Mouse (Mus musculus) ES-Bruce4 (cell line): ENCODE results near the gene Selenow. TPM values are rescaled to one million over a fixed set of nuclear protein-coding genes. Genes with fewer than 3 reads are reported as not detected.

ENCODE experiments used
- H3K27ac ChIP-seq: 2 replicates; pipeline ENCODE4 v1.5.1; 2012; ENCODE audit warnings: low read length, inconsistent platforms; ENCODE audit not compliant: insufficient read depth
- H3K27me3 ChIP-seq: 2 replicates; pipeline ENCODE4 v1.6.1; 2012; ENCODE audit warnings: mild to moderate bottlenecking, low read length, inconsistent platforms; ENCODE audit not compliant: control insufficient read depth, poor library complexity, insufficient read depth, severe bottlenecking
- H3K36me3 ChIP-seq: 2 replicates; pipeline ENCODE4 v1.6.1; 2012; ENCODE audit warnings: inconsistent platforms, mild to moderate bottlenecking, low read length, moderate library complexity; ENCODE audit not compliant: control insufficient read depth, poor library complexity, insufficient read depth, severe bottlenecking
- H3K4me1 ChIP-seq: one replicate; pipeline ENCODE4 v1.8.1; 2011; ENCODE audit warnings: low read length; ENCODE audit not compliant: control insufficient read depth, insufficient read depth
- H3K4me3 ChIP-seq: 2 replicates; pipeline ENCODE4 v1.5.1; 2011; ENCODE audit warnings: low read depth, mild to moderate bottlenecking, low read length
- H3K9ac ChIP-seq: 2 replicates; pipeline ENCODE4 v1.6.1; 2012; ENCODE audit warnings: low read depth, mild to moderate bottlenecking, inconsistent platforms; ENCODE audit not compliant: poor library complexity, severe bottlenecking
- H3K9me3 ChIP-seq: replicated peaks from 2 replicates; pipeline ENCODE4 v1.6.1; 2012; ENCODE audit warnings: mild to moderate bottlenecking, low read length, inconsistent platforms; ENCODE audit not compliant: control insufficient read depth, poor library complexity, insufficient read depth, severe bottlenecking
- CTCF ChIP-seq: IDR thresholded peaks from one replicate; pipeline ENCODE4 v1.8.1; 2011; ENCODE audit warnings: low read depth, low read length
- EP300 ChIP-seq: IDR thresholded peaks from 2 replicates; pipeline ENCODE4 v1.6.1; 2011; ENCODE audit warnings: low read depth, low read length; ENCODE audit not compliant: insufficient read depth
- POLR2A ChIP-seq: IDR thresholded peaks from one replicate; pipeline ENCODE4 v1.8.1; 2011; ENCODE audit warnings: low read length; ENCODE audit not compliant: insufficient read depth
- polyA plus RNA-seq: library from polyadenylated mRNA; stranded (reverse); fragments of >200 nt; gene quantifications from 2 replicates; pipeline ENCODE4 v1.2.4, GENCODE M21; 2011; ENCODE audit warnings: low read depth; ENCODE audit not compliant: missing spikeins, insufficient read depth, insufficient read length

Gene Selenow
- polyA plus RNA-seq, 1 experiment: 93.1 TPM

DNA sequence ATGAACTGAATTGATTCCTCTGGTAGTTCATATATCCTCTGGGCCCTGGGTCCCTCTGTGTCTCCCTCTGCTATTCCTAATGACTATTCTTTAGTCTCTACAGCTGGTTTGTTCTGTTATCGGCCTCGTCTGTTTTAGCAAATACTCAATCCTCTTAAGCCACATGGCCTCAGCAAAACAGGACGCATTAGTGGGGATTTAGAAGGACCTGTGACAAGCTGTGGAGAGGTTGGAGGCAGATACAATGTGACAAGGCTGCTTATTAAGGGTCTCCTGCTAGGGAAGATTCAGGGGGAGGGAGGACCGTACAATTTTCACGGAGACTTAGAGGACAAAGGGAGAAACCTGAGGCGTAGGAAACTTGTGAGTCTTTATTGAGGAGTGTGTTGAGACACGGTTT is 16.3 kb downstream of the Selenow start:
- no peak overlapping the region for H3K4me3 ChIP-seq
- no peak overlapping the region for H3K9ac ChIP-seq
- 0 out of 2 replicates have a peak, but pooled peaks cover 2% of the 10 kb centered on the region for H3K9me3 ChIP-seq
- H3K36me3 ChIP-seq: no peaks in the 10 kb centered on the region
- H3K4me1 ChIP-seq: no peaks in the 10 kb centered on the region
- H3K27ac ChIP-seq: no peak overlapping the region
- H3K27me3 ChIP-seq: no peaks in the 10 kb centered on the region
- TF ChIP-seq POLR2A (no peak), CTCF (no peak), EP300 (no peak)

DNA sequence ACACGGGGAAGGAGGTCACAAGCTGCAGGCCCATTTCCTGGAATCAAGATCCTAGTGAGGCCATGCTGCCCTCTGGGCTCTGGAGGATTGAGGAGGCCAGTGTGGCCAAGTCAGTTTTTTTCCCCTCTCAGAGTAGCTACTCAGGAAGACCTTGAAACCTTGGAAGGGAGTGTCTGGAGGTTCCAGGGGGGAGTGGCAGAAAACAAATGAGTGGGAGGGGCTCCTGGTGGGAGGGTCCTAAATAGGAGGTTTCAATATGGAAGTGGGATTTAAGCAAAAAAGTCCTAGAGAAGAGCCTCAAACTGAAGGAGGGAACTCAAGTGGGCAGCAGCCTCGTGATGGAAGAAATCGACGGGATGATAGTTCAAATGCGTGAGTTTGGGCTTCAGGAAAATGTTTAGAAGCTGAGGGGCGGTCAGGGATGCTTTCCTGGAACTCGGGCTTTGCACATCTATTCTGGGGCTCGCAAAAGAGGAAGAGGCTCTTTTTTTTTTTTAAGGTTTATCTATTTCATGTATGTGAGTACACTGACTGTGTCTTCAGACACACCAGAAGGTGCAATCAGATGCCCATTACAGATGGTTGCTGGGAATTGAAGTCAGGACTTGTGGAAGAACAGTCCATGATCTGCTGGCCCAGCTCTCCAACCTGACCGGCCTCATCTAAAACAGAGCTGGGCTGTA is 20.7 kb downstream of the Selenow start:
- Histone ChIP-seq H3K4me1 (no peaks in the 10 kb centered on the region), H3K27me3 (no peaks in the 10 kb centered on the region; the same call in 1 of the 2 replicates), H3K4me3 (no peak overlapping the region), H3K27ac (no peak overlapping the region), H3K36me3 (no peaks in the 10 kb centered on the region), H3K9me3 (0 out of 2 replicates have a peak, but pooled peaks cover 2% of the 10 kb centered on the region), H3K9ac (no peak overlapping the region)
- TF ChIP-seq EP300: no peak
- no peak for TF ChIP-seq CTCF
- no peak for TF ChIP-seq POLR2A

DNA sequence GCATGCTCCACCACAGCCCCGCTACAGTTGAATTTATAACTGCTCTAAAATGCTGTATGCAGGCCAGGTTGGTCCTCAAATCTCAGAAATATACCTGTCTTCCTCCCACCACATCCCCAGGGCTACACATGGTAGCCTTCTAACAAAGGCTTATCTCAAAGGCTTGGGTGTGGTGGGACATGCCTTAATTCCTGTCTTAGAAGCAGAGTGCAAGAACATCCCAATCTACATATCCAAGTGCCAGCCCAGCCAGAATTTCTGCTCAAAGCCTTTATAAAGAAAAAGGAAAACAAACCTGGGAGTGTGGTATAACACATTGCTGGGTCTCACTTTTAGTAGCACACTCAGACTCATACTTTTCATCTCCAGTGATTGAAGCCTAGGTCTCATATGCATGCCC is 28.0 kb downstream of the Selenow start:
- no peaks in the 10 kb centered on the region; the same call in 1 of the 2 replicates for H3K27me3 ChIP-seq
- TF ChIP-seq POLR2A: no peak
- TF ChIP-seq CTCF: no peak
- TF ChIP-seq EP300: no peak
- H3K9me3 ChIP-seq: no peaks in the 10 kb centered on the region
- no peaks in the 10 kb centered on the region for H3K36me3 ChIP-seq
- no peak overlapping the region for H3K27ac ChIP-seq
- no peaks in the 10 kb centered on the region for H3K4me1 ChIP-seq
- no peak overlapping the region for H3K9ac ChIP-seq
- no peak overlapping the region for H3K4me3 ChIP-seq

DNA sequence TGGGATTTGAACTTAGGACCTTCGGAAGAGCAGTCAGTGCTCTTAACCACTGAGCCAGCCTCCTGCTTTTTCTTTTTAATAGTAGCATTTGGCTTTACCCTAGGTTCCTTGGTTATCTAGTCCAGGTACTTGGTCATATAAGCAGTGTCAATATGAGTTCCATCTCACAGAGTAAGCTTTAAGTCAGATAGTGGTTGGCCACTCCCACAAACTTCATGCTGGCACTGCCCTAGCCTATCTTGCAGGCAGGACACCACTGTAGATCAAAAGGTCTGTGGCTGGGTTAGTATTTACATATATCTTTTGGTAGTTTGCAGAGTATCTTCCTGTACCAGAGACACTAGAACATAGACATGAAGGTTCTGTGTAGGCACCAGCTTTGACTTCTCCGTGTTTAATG is 38.1 kb downstream of the Selenow start:
- Histone ChIP-seq H3K27ac (no peak overlapping the region), H3K27me3 (no peaks in the 10 kb centered on the region), H3K9ac (no peak overlapping the region), H3K4me1 (peaks cover 2% of the 10 kb centered on the region), H3K9me3 (no peaks in the 10 kb centered on the region), H3K4me3 (no peak overlapping the region), H3K36me3 (no peaks in the 10 kb centered on the region)
- TF ChIP-seq POLR2A (no peak), CTCF (no peak), EP300 (no peak)

DNA sequence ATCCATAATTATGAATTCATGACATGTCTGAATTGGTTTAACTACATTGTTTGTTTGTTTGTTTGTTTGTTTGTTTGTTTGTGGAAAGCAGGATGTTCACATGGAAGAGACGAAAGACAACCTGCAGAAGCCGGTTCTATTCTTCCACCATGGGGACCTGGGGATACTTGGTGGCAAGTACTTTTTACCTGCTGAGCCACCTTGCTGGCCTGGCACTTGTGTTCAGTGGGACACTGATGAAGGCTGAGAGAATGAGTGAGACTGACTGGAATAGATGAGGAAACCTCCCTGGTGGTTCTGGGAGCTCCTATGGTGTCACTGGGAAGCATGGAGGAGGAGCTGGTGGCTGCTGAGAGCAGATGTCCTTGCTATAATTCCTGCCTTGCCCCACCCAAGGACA is 39.9 kb downstream of the Selenow start, which contains the start of gene Crxos:
TSS of gene Crxos (plus strand) at position 301 of the 400 bp plus-strand sequence.
- Histone ChIP-seq H3K27me3 (no peaks in the 10 kb centered on the region), H3K9me3 (no peaks in the 10 kb centered on the region), H3K27ac (no peak within 1 kb of the TSS), H3K36me3 (no peaks in the 10 kb centered on the region), H3K4me1 (peaks cover 2% of the 10 kb centered on the region), H3K4me3 (no peak within 1 kb of the TSS), H3K9ac (no peak within 1 kb of the TSS)
- TF ChIP-seq POLR2A (no peak), CTCF (no peak), EP300 (no peak)

DNA sequence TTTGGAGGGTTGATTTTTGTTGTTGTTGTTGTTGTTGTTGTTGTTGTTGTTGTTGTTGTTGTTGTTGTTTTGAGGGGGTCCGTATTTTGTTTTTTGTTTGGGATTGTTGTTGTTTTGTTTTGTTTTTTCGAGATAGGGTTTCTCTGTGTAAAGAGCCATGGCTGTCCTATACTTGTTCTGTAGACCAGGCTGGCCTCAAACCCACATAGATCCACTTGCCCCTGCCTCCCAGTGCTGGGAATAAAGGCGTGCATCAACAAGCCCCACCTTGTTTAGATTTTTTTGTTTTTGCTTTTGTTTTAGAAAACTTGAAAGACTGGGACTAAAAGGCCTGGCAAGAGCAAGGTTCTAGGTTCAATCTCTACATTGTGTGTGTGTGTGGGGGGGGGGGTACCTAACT is 40.4 kb downstream of the Selenow start:
- Histone ChIP-seq H3K27ac (no peak overlapping the region), H3K27me3 (no peaks in the 10 kb centered on the region), H3K4me1 (peaks cover 2% of the 10 kb centered on the region), H3K9me3 (no peaks in the 10 kb centered on the region), H3K9ac (no peak overlapping the region), H3K4me3 (no peak overlapping the region), H3K36me3 (no peaks in the 10 kb centered on the region)
- TF ChIP-seq CTCF (no peak), POLR2A (no peak), EP300 (no peak)
